Mouse (Mus musculus) lung, postnatal 0 days (tissue): Measurements from ENCODE around the gene Snx17.

Experiments
- CTCF ChIP-seq: IDR thresholded peaks from 2 replicates; pipeline ENCODE4 v1.5.1; 2016; ENCODE audit warnings: antibody characterized with exemption, mild to moderate bottlenecking
- EP300 ChIP-seq: IDR thresholded peaks from 2 replicates; pipeline ENCODE4 v1.6.1; 2016; ENCODE audit warnings: antibody characterized with exemption, mild to moderate bottlenecking, control low read depth

DNA sequence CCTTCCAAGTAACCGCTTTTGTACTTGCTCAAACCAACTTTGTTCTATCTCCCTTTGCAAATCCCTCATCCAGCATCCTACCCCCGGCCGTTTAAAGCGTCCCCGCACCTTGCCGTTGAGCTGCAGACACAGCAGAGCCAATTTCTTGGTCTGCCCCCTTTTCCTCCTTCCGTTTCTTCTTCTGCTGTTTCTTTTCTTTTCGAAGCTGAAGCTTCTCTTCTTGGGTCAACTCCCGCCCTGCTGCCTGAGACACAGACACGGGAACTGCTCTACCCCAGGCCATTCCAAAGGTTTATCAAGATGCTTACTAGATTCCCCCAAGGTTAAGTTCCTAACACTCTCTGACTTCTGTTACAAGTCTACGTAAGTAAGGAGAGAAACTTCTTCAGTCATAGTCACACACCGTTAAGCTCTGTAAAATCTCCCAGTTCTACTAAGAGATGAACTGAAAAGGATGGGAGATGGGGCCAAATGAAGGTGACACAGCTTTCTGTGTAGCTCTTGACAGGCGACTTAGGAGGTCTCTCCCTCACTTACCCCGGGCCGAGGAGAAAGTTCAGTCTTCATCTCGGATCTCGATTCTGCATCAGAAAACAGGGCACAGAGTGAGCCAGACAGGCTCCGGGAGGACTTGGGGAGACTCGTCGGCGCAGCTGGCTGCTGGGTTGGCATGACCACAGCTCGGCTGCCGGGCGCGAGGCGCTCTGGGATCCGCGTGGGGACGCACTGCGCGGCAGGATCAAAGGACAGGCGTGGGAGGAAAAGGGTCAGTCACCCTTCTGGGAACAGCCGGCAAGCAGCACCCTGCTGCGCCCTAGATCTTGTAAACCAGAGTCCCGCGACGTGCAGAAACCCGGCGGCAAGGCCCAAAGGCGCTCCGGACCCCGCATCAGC lies 735 bp upstream of the Snx17 start:
- no peak for TF ChIP-seq CTCF
- TF ChIP-seq EP300 = no peak
